Mouse (Mus musculus) liver, postnatal 0 days (tissue): ENCODE results near the gene Epo.

Source experiments
- CTCF ChIP-seq: sonication (generic); IDR thresholded peaks from 2 replicates; pipeline ENCODE4 v1.5.1; 2016; ENCODE audit warnings: antibody characterized with exemption, low read depth
- EP300 ChIP-seq: IDR thresholded peaks from 2 replicates; pipeline ENCODE4 v1.6.1; 2016; ENCODE audit warnings: antibody characterized with exemption, low read depth, mild to moderate bottlenecking

- TF ChIP-seq CTCF (no peak), EP300 (no peak)
Observed at GRCm38 (mm10) chr5:137524251-137524515, 8.9 kb downstream of the Epo start.
